Mouse (Mus musculus) naive thymus-derived CD4-positive, alpha-beta T cell, adult 5 months (primary cell): Measurements from ENCODE around the gene Ctcfl. TPM values are rescaled to one million over a fixed set of nuclear protein-coding genes. Genes with fewer than 3 reads are reported as not detected.

Source experiments
- polyA plus RNA-seq: library from polyadenylated mRNA; unstranded; fragments of 100-300 nt; shearing (Covaris generic); gene quantifications from one replicate; pipeline ENCODE4 v1.2.1, GENCODE M21; 2017

Gene Ctcfl
- polyA plus RNA-seq: not detected

DNA sequence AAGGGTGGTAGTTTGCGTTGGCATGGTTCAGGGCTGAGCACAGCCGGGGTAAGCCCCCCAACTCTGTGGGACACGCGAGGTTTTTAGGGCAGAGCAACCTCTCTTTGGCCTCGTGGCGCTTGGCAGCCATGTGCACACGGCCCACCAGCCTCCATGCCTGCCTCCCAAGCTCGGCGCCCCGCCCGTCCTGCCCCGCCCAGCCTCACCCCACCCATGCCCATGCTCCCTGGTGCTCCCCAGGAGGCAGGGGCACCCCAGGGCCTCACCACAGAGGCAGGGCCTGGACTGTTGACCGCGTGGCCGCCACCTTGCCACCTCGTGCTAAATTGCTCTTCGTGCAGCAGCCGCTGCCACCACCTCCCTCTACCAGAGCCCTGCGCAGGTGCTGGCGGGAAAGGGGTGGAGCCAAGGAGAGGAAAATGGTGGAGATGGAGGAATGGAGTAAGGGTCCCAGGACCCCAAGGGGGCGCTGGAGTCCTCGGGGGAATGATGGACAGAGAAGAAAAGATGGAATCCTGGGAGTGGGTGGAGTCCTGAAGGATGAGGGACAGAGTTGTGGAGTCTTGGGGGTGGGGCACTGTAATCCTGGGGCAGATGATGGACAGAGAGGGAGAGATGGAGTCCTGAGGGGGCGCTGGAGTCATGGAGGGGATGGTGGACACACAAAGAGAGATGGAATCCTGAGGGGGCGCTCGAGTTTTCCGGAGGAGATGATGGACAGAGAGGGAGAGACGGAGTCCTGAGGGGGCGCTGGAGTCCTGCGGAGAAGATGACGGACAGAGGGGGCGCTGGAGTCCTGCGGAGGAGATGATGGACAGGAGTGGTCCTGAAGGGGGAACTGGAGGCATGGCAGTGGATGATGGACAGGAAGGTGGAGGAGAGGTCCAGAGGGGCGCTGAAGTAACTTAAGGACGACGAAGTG lies at the start of gene Ctcfl:
Ctcfl (minus strand) TSS at position 503 of the 922 bp plus-strand sequence.

DNA sequence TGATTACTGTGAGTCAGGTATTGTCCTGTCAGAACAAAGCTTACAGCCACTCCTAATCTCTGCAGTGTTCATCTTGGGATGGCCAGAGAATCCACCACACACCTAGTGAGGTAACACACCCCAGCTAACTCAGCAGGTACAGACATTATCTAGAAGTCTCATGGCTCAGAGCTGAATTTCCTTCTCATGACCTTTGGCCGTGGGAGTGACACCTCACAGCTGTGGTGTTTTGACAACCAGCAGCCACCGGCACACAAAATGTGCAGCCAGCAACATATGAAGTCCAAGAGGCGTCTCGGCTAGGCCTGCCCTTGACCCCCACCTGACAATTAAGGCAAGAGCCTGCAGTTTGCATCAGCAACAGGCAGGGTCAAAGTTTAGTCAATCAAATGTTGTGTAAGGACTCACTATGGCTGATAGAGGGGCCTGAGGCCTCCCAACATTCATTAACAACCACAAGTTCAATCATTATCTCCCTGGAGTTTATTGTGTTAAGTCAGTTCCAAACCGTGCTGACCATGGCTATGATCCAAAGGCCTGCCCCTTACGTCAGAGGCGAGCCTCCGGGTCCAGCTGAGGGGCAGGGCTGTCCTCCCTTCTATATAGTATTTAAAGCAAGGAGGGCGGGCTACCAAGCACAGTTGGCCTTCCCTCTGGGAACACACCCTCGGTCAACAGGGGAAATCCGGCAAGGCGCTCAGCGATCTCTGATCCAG lies 33.3 kb upstream of the Ctcfl start, which contains the start of gene Pck1:
Pck1 (plus strand) TSS at position 613 of the 716 bp plus-strand sequence.

Other genes starting within 250 kb of the Ctcfl start
- gene Bmp7, start 179.2 kb downstream of the Ctcfl start, polyA plus RNA-seq: 0.98 TPM
- 2.4 TPM for gene Spo11, start 141.8 kb downstream of the Ctcfl start, polyA plus RNA-seq
- 109 TPM for gene Rae1, start 119.4 kb downstream of the Ctcfl start, polyA plus RNA-seq
- gene Rbm38, start 99.0 kb downstream of the Ctcfl start, polyA plus RNA-seq: 33.0 TPM
- gene Pck1, start 33.5 kb upstream of the Ctcfl start, polyA plus RNA-seq: not detected
- 71.7 TPM for gene Zbp1, start 99.4 kb upstream of the Ctcfl start, polyA plus RNA-seq
- gene Pmepa1, start 157.0 kb upstream of the Ctcfl start, polyA plus RNA-seq: 63.2 TPM